In genomic region chr6:41262796-41263195, GRCm38 (mm10) we compare ENCODE assay signal across 17 mouse cellular contexts. TPM values are rescaled to one million over a fixed set of nuclear protein-coding genes. Genes with fewer than 3 reads are reported as not detected.
DNase-seq lines count a peak whose midpoint lies in the region; ATAC-seq and TF ChIP-seq lines count a peak whose summit lies in the region.
"Had no signal": no experiment of that assay in that cellular context is flagged by ENCODE, and none has a peak within 500 bp of the region (broad histone marks: within the 10 kb centered on the region; RNA-seq: fewer than 3 reads in every experiment).

No protein-coding gene starts in this region.

- peak; percentile 44 for TF ChIP-seq CTCF in liver, adult 2 months (IDR thresholded peaks at IDR 0.05; ENCODE audit: low read depth, low read length)

- no peak overlapping the region for H3K4me3 ChIP-seq in embryonic facial prominence, embryonic 14.5 days (ENCODE audit: low read depth, low read length)
- H3K4me3 ChIP-seq in embryonic facial prominence, embryonic 10.5 days, result no peak overlapping the region
- H3K4me3 ChIP-seq in liver, adult 2 months (ENCODE audit: insufficient read depth, low read depth, low read length), result no peak overlapping the region
- no peak overlapping the region for H3K4me3 ChIP-seq in liver, embryonic 11.5 days (ENCODE audit: low read depth, low read length)
- H3K4me3 ChIP-seq: forebrain, embryonic 13.5 days; heart, embryonic 13.5 days; limb, embryonic 12.5 days had no signal

- 39% methylated on average over 3 of the region's 3 CpGs for WGBS in embryonic facial prominence, embryonic 14.5 days
- 49% methylated on average over 3 of the region's 3 CpGs for WGBS in embryonic facial prominence, embryonic 10.5 days
- WGBS in liver, adult 2 months, result 23% methylated on average over 3 of the region's 3 CpGs
- whole genome bisulfite sequencing in liver, embryonic 11.5 days, result 37% methylated on average over 3 of the region's 3 CpGs

- no peaks in the 10 kb centered on the region for H3K36me3 ChIP-seq in embryonic facial prominence, embryonic 14.5 days (ENCODE audit: control insufficient read depth, insufficient read depth, low read length)
- no peaks in the 10 kb centered on the region for H3K36me3 ChIP-seq in embryonic facial prominence, embryonic 10.5 days (replicated peaks)
- H3K36me3 ChIP-seq in liver, adult 2 months (ENCODE audit: control insufficient read depth, insufficient read depth, low read length), result no peaks in the 10 kb centered on the region
- H3K36me3 ChIP-seq in liver, embryonic 11.5 days (ENCODE audit: control insufficient read depth, insufficient read depth, low read length), result no peaks in the 10 kb centered on the region
- H3K36me3 ChIP-seq: heart, embryonic 13.5 days; limb, embryonic 12.5 days had no signal

- H3K4me2 ChIP-seq in embryonic facial prominence, embryonic 14.5 days (ENCODE audit: low read depth, low read length), result no peak overlapping the region
- no peak overlapping the region for H3K4me2 ChIP-seq in liver, embryonic 11.5 days
- H3K4me2 ChIP-seq: forebrain, embryonic 13.5 days; heart, embryonic 13.5 days; limb, embryonic 12.5 days had no signal

- no peak for ATAC-seq in embryonic facial prominence, embryonic 14.5 days (ENCODE audit: low read depth)
- ATAC-seq in liver, embryonic 11.5 days (replicated peaks; ENCODE audit: low FRiP score), result no peak
- ATAC-seq: forebrain, embryonic 13.5 days had no signal

- no peak for TF ChIP-seq POLR2A in liver, adult 2 months (IDR thresholded peaks at IDR 0.05; ENCODE audit: extremely low read depth, insufficient read depth, low read length)

- peak; percentile 13 for DNase-seq in embryonic facial prominence, embryonic 14.5 days (ENCODE audit: low spot score)
- DNase-seq in embryonic facial prominence, embryonic 10.5 days (ENCODE audit: low spot score), result no peak
- DNase-seq in liver, adult 2 months (ENCODE audit: extremely low read depth, low read depth, low spot score), result peak; percentile 49
- DNase-seq in liver, embryonic 11.5 days (ENCODE audit: low spot score), result no peak
- DNase-seq in Muller cell, postnatal 12 days (ENCODE audit: inconsistent ontology term), result peak; percentile 20
- peak; percentile 33 for DNase-seq in naive thymus-derived CD4-positive, alpha-beta T cell, adult 2 months (ENCODE audit: low read depth)
- no peak for DNase-seq in spleen, postnatal 14 days (ENCODE audit: low spot score in 2 of 2)
- DNase-seq in spleen, postnatal 4 days (ENCODE audit: low spot score in 2 of 2), result no peak
- DNase-seq: kidney, adult 8-10 months; right cerebral cortex, postnatal 25 days had no signal

- H3K9ac ChIP-seq in embryonic facial prominence, embryonic 14.5 days (ENCODE audit: low read depth, low read length), result no peak overlapping the region
- H3K9ac ChIP-seq in liver, adult 2 months (ENCODE audit: low read depth, low read length), result no peak overlapping the region
- H3K9ac ChIP-seq in liver, embryonic 11.5 days (ENCODE audit: low read depth, low read length), result no peak overlapping the region
- H3K9ac ChIP-seq: forebrain, embryonic 13.5 days; heart, embryonic 13.5 days; limb, embryonic 12.5 days had no signal

- no peaks in the 10 kb centered on the region for H3K79me2 ChIP-seq in liver, adult 2 months (ENCODE audit: control insufficient read depth, insufficient read depth, low read length)

- H3K27ac ChIP-seq in embryonic facial prominence, embryonic 14.5 days (replicated peaks; ENCODE audit: low read depth, low read length), result no peak overlapping the region
- H3K27ac ChIP-seq in embryonic facial prominence, embryonic 10.5 days (replicated peaks), result no peak overlapping the region
- no peak overlapping the region for H3K27ac ChIP-seq in liver, adult 2 months (replicated peaks; ENCODE audit: insufficient read depth, low read depth, low read length)
- H3K27ac ChIP-seq in liver, embryonic 11.5 days (ENCODE audit: low read depth, low read length), result no peak overlapping the region
- H3K27ac ChIP-seq: forebrain, embryonic 13.5 days; heart, embryonic 13.5 days; limb, embryonic 12.5 days; macrophage had no signal

- no peaks in the 10 kb centered on the region for H3K9me3 ChIP-seq in embryonic facial prominence, embryonic 14.5 days (ENCODE audit: control insufficient read depth, low read length)
- H3K9me3 ChIP-seq in embryonic facial prominence, embryonic 10.5 days, result 0 out of 2 replicates have a peak, but pooled peaks cover 8% of the 10 kb centered on the region
- no peaks in the 10 kb centered on the region for H3K9me3 ChIP-seq in liver, embryonic 11.5 days (ENCODE audit: control insufficient read depth, low read length)
- H3K9me3 ChIP-seq: forebrain, embryonic 13.5 days had no signal

- H3K4me1 ChIP-seq in embryonic facial prominence, embryonic 14.5 days (ENCODE audit: control insufficient read depth, insufficient read depth, low read length), result no peaks in the 10 kb centered on the region
- no peaks in the 10 kb centered on the region for H3K4me1 ChIP-seq in embryonic facial prominence, embryonic 10.5 days
- no peaks in the 10 kb centered on the region for H3K4me1 ChIP-seq in liver, adult 2 months (ENCODE audit: control insufficient read depth, insufficient read depth, low read length)
- no peaks in the 10 kb centered on the region for H3K4me1 ChIP-seq in liver, embryonic 11.5 days (replicated peaks; ENCODE audit: control insufficient read depth, insufficient read depth, low read length)
- H3K4me1 ChIP-seq: forebrain, embryonic 13.5 days; limb, embryonic 12.5 days had no signal

- H3K27me3 ChIP-seq in embryonic facial prominence, embryonic 14.5 days (replicated peaks; ENCODE audit: control insufficient read depth, insufficient read depth, low read length), result no peaks in the 10 kb centered on the region
- H3K27me3 ChIP-seq in embryonic facial prominence, embryonic 10.5 days (replicated peaks; ENCODE audit: low read depth, poor library complexity, severe bottlenecking), result no peaks in the 10 kb centered on the region
- H3K27me3 ChIP-seq in liver, adult 2 months (ENCODE audit: control insufficient read depth, insufficient read depth, low read length), result no peaks in the 10 kb centered on the region
- H3K27me3 ChIP-seq in liver, embryonic 11.5 days (replicated peaks; ENCODE audit: control insufficient read depth, insufficient read depth, low read length), result no peaks in the 10 kb centered on the region
- H3K27me3 ChIP-seq: forebrain, embryonic 13.5 days; heart, embryonic 13.5 days; limb, embryonic 12.5 days had no signal

RNA-seq across cellular contexts. Expression of gene Try4, which starts 39.3 kb away (rescaled TPM):
- not detected in 2 replicates for polyA plus RNA-seq in embryonic facial prominence, embryonic 14.5 days (2014; fragmentation: Nextera tagmentation; extraction: Ambion mirVana)
- not detected in 2 replicates for polyA plus RNA-seq in embryonic facial prominence, embryonic 10.5 days (2016; fragmentation: Nextera tagmentation; extraction: Ambion mirVana)
- 46.0 and 241 TPM in 2 replicates for total RNA-seq in liver, adult 2 months (2014; rRNA removed)
- polyA plus RNA-seq in liver, adult 2 months (2012; rRNA removed), result 0.44 and 1.2 TPM in 2 replicates
- not detected in 2 replicates for polyA plus RNA-seq in liver, embryonic 11.5 days (2014; fragmentation: Nextera tagmentation; extraction: Ambion mirVana)
- total RNA-seq: layer of hippocampus, postnatal 10 days had no signal
- polyA plus RNA-seq: cortical plate, adult 2 months; forebrain, embryonic 13.5 days; heart, embryonic 13.5 days; limb, embryonic 12.5 days; macrophage; neural tube, embryonic 11.5 days had no signal

RNA-seq across cellular contexts. Expression of gene Try5, which starts 53.8 kb away (rescaled TPM):
- not detected in 2 replicates for polyA plus RNA-seq in embryonic facial prominence, embryonic 14.5 days (2014; fragmentation: Nextera tagmentation; extraction: Ambion mirVana)
- polyA plus RNA-seq in embryonic facial prominence, embryonic 10.5 days (2016; fragmentation: Nextera tagmentation; extraction: Ambion mirVana), result not detected in 2 replicates
- total RNA-seq in liver, adult 2 months (2014; rRNA removed), result 8.9 and 59.9 TPM in 2 replicates
- 0.13 and 0.40 TPM in 2 replicates for polyA plus RNA-seq in liver, adult 2 months (2012; rRNA removed)
- not detected in 2 replicates for polyA plus RNA-seq in liver, embryonic 11.5 days (2014; fragmentation: Nextera tagmentation; extraction: Ambion mirVana)
- total RNA-seq: layer of hippocampus, postnatal 10 days had no signal
- polyA plus RNA-seq: cortical plate, adult 2 months; forebrain, embryonic 13.5 days; heart, embryonic 13.5 days; limb, embryonic 12.5 days; macrophage had no signal

Comparison
In these comparisons a context has a peak if more than half of its experiments do, and no peak if none do; other contexts are left out.
1. DNase-seq: peak in embryonic facial prominence, embryonic 14.5 days (single experiment), liver, adult 2 months (single experiment), Muller cell, postnatal 12 days (single experiment) and naive thymus-derived CD4-positive, alpha-beta T cell, adult 2 months (single experiment); none in embryonic facial prominence, embryonic 10.5 days (single experiment), liver, embryonic 11.5 days (single experiment), spleen, postnatal 14 days (0 of 2) and spleen, postnatal 4 days (0 of 2).